Mouse (Mus musculus): Measurements from ENCODE around the gene Manbal.

DNA sequence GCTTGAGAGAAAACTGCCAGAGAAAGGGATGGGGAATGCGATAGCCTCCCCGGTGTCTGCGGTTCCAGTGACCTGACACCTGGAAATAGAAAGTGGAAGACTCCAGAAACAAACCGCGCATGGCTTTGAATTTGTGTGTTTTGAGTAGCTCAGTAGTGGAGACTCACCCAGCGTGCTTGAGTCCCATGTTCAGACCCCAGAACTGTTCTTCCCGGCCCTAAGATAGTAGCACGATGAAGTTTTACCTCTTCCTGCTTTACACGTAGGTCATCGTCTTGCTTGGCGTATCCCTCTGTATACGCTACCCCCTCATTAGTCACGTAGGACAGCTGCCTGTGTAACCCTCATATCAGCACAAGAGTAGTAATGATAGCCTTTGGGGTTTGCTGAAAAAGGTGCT is 597 bp downstream of the Manbal start:
- TF ChIP-seq CTCF (IDR thresholded peaks at IDR 0.05; ENCODE audit: low read depth) (no peak), EP300 (IDR thresholded peaks at IDR 0.05; ENCODE audit: low read depth) (no peak)

Measured in liver, embryonic 14.5 days (tissue).